Mouse (Mus musculus) spleen, postnatal 10 days (tissue): Measurements from ENCODE around the gene Ncoa4.
"Not testable (repeated sequence)": the region's sequence is repeated elsewhere in the genome, so short reads cannot be mapped to it uniquely, and the experiment has no call there.

Source experiments
- DNase-seq, 2 experiments: peaks; one replicate each; pipeline ENCODE4 v3.0.0; 2021 to 2022; ENCODE audit warnings: low spot score in 2 of 2

Gene Ncoa4

GRCm38 (mm10) chr14:32160563-32160962 is 898 bp downstream of the Ncoa4 start:
- no peak for DNase-seq

GRCm38 (mm10) chr14:32161090-32161885 is 1.6 kb downstream of the Ncoa4 start:
- peak in 1 of 2 experiments; percentile 35 for DNase-seq

GRCm38 (mm10) chr14:32162231-32162630 is 2.6 kb downstream of the Ncoa4 start:
- DNase-seq: no peak

GRCm38 (mm10) chr14:32163203-32163888 is 3.7 kb downstream of the Ncoa4 start:
- no peak for DNase-seq

GRCm38 (mm10) chr14:32164173-32165051 is 4.7 kb downstream of the Ncoa4 start:
- DNase-seq: no peak

- DNase-seq: peak; percentile 92
Observed at GRCm38 (mm10) chr14:32165278-32166061, 5.8 kb downstream of the Ncoa4 start.

GRCm38 (mm10) chr14:32166062-32166441 is 6.4 kb downstream of the Ncoa4 start:
- DNase-seq: no peak

GRCm38 (mm10) chr14:32166840-32167239 is 7.2 kb downstream of the Ncoa4 start:
- no peak for DNase-seq

- no peak for DNase-seq
Observed at GRCm38 (mm10) chr14:32167326-32167725, 7.7 kb downstream of the Ncoa4 start.

GRCm38 (mm10) chr14:32168653-32169231 is 9.1 kb downstream of the Ncoa4 start:
- DNase-seq: peak; percentile 56 to 83

GRCm38 (mm10) chr14:32170137-32170536 is 10.5 kb downstream of the Ncoa4 start:
- no peak for DNase-seq

GRCm38 (mm10) chr14:32175310-32175709 is 15.6 kb downstream of the Ncoa4 start:
- DNase-seq: no peak

GRCm38 (mm10) chr14:32176590-32176989 is 16.9 kb downstream of the Ncoa4 start:
- DNase-seq: not testable (repeated sequence)

GRCm38 (mm10) chr14:32179393-32180195 is 19.9 kb downstream of the Ncoa4 start:
- no peak for DNase-seq

- no peak for DNase-seq
Observed at GRCm38 (mm10) chr14:32180861-32181260, 21.2 kb downstream of the Ncoa4 start.

- DNase-seq: no peak
Observed at GRCm38 (mm10) chr14:32183846-32184245, 24.2 kb downstream of the Ncoa4 start.

- no peak for DNase-seq
Observed at GRCm38 (mm10) chr14:32190627-32191391, 31.1 kb downstream of the Ncoa4 start.

GRCm38 (mm10) chr14:32191926-32192325 is 32.3 kb downstream of the Ncoa4 start:
- no peak for DNase-seq

GRCm38 (mm10) chr14:32192437-32192836 is 32.8 kb downstream of the Ncoa4 start:
- peak; percentile 52 to 79 for DNase-seq
